Mouse (Mus musculus): ENCODE results near the gene Scap.

DNA sequence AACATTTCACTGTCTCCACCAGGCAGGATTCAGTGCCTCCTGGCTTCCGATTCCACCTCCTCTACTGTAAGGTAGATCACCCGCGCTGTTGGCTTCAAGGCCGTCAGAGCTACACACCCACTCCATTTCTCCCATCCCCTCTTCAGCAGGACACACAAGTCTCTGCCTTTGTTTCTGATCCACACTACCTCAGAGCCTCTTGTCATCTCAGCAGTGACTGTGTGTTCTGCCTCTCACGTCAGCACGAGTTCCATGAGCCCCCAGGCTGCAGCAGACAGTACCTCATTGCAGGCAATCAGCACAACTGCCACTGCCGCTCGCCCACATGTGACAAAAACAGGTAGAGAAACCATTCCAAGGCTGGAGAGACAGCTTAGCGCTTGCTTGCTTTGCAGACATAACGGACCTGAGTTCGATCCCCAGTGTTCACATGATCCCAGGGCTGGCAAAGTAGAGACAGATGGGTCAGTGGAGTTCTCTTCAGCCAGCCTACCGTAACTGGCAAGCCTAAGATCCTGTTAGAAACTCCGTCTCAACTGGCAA lies 39.1 kb upstream of the Scap start:
- no peak for TF ChIP-seq CTCF (IDR thresholded peaks at IDR 0.05; ENCODE audit: low read depth, low read length)
- no peak for TF ChIP-seq GATA1 (IDR thresholded peaks at IDR 0.05; ENCODE audit: borderline replicate concordance, low read length)
- TF ChIP-seq POLR2AphosphoS5 (IDR thresholded peaks at IDR 0.05; ENCODE audit: insufficient replicate concordance, low read depth, low read length): no peak
- TF ChIP-seq TAL1 (conservative IDR thresholded peaks at IDR 0.05; ENCODE audit: low read depth, low read length): no peak
- no peak for TF ChIP-seq GATA2 (IDR thresholded peaks at IDR 0.05; ENCODE audit: borderline replicate concordance, low read depth, low read length)

All from G1E (cell line).